In the genomic region with DNA sequence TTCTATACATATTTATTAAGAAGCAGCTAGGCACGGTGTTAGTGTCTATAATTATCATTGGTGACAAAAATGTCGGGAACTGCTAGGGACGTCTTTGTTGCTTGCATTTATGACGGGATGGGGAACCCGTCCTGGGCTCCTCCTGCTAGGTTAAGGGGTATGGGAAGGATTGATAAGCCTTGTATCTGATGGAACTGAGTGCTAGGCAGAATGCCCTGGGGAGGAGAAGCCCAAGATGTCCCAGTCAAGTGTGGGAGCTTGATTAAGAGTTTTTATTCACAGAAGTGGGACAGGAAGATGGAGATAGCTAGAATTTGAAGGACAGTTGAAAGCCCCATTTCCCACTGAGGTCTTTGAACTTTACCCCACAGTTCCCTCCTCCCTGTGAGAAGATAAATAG, we compare ENCODE assay signal across 8 mouse cellular contexts. TPM values are rescaled to one million over a fixed set of nuclear protein-coding genes. Genes with fewer than 3 reads are reported as not detected.
DNase-seq lines count a peak whose midpoint lies in the region; ATAC-seq and TF ChIP-seq lines count a peak whose summit lies in the region.

No protein-coding gene starts in this region.

- no peak for ATAC-seq in heart, postnatal 0 days (ENCODE audit: insufficient read depth, low read depth)
- no peak for ATAC-seq in intestine, embryonic 16.5 days
- no peak for ATAC-seq in midbrain, postnatal 0 days (ENCODE audit: low FRiP score)
- no peak for ATAC-seq in frontal cortex, adult (ENCODE audit: low TSS enrichment)

- no peaks in the 10 kb centered on the region for H3K27me3 ChIP-seq in heart, postnatal 0 days (ENCODE audit: control insufficient read depth, insufficient read depth, low read length)
- no peaks in the 10 kb centered on the region for H3K27me3 ChIP-seq in embryonic facial prominence, embryonic 10.5 days (replicated peaks; ENCODE audit: low read depth, poor library complexity, severe bottlenecking)
- no peaks in the 10 kb centered on the region for H3K27me3 ChIP-seq in intestine, embryonic 16.5 days (replicated peaks; ENCODE audit: control insufficient read depth, insufficient read depth, low read length)
- H3K27me3 ChIP-seq in midbrain, postnatal 0 days (ENCODE audit: insufficient read depth, low read length): no peaks in the 10 kb centered on the region

- no peak for DNase-seq in heart, postnatal 0 days (ENCODE audit: low spot score)
- no peak for DNase-seq in heart, adult 8-10 months (ENCODE audit: low spot score)
- DNase-seq in embryonic facial prominence, embryonic 10.5 days (ENCODE audit: low spot score): no peak
- no peak for DNase-seq in midbrain, postnatal 0 days (ENCODE audit: low spot score)
- DNase-seq in left cerebral cortex, postnatal 36 days (ENCODE audit: low spot score in 2 of 2): no peak
- DNase-seq in gastrocnemius, postnatal 36 days: no peak

- H3K4me3 ChIP-seq in heart, postnatal 0 days (ENCODE audit: low read depth, low read length): peak overlapping the region; percentile 83
- peak overlapping the region; percentile 95 for H3K4me3 ChIP-seq in embryonic facial prominence, embryonic 10.5 days
- peak overlapping the region; percentile 97 for H3K4me3 ChIP-seq in intestine, embryonic 16.5 days (ENCODE audit: low read length)
- peak overlapping the region; percentile 95 for H3K4me3 ChIP-seq in midbrain, postnatal 0 days (ENCODE audit: low read depth, low read length)

- no peak for TF ChIP-seq CTCF in heart, postnatal 0 days (IDR thresholded peaks at IDR 0.05; ENCODE audit: low read depth)
- TF ChIP-seq CTCF in midbrain, postnatal 0 days (IDR thresholded peaks at IDR 0.05): no peak

- no peak for TF ChIP-seq EP300 in heart, postnatal 0 days (IDR thresholded peaks at IDR 0.05; ENCODE audit: low read depth)

- no peak overlapping the region for H3K27ac ChIP-seq in heart, postnatal 0 days (ENCODE audit: low read depth)
- no peak overlapping the region for H3K27ac ChIP-seq in embryonic facial prominence, embryonic 10.5 days (replicated peaks)
- no peak overlapping the region for H3K27ac ChIP-seq in intestine, embryonic 16.5 days (ENCODE audit: low read length)
- H3K27ac ChIP-seq in midbrain, postnatal 0 days (ENCODE audit: low read depth, low read length): peak overlapping the region; percentile 90; the same call in 1 of the 2 replicates

- H3K9me3 ChIP-seq in heart, postnatal 0 days (replicated peaks; ENCODE audit: control insufficient read depth, low read length): no peaks in the 10 kb centered on the region
- H3K9me3 ChIP-seq in embryonic facial prominence, embryonic 10.5 days: peaks cover 4% of the 10 kb centered on the region; the same call in 1 of the 2 replicates
- H3K9me3 ChIP-seq in intestine, embryonic 16.5 days (ENCODE audit: control insufficient read depth, low read length): no peaks in the 10 kb centered on the region
- H3K9me3 ChIP-seq in midbrain, postnatal 0 days (ENCODE audit: low read length): no peaks in the 10 kb centered on the region

- intact Hi-C loops in left cerebral cortex, postnatal 36 days (cut with DNase I): loop anchor here (5.0 kb wide), 1 partner anchor 72 kb away; a partner anchor contains a TSS
- intact Hi-C loops in gastrocnemius, postnatal 36 days (cut with DNase I): no loop called here

- 0 out of 2 replicates have a peak, but pooled peaks cover 7% of the 10 kb centered on the region for H3K36me3 ChIP-seq in heart, postnatal 0 days (replicated peaks; ENCODE audit: control insufficient read depth, insufficient read depth, low read length)
- H3K36me3 ChIP-seq in embryonic facial prominence, embryonic 10.5 days (replicated peaks): peaks cover 46% of the 10 kb centered on the region
- peaks cover 4% of the 10 kb centered on the region; the same call in 1 of the 2 replicates for H3K36me3 ChIP-seq in intestine, embryonic 16.5 days (ENCODE audit: control insufficient read depth, insufficient read depth, low read length)
- peaks cover 10% of the 10 kb centered on the region; the same call in 1 of the 2 replicates for H3K36me3 ChIP-seq in midbrain, postnatal 0 days (ENCODE audit: insufficient read depth, low read length)

- H3K4me1 ChIP-seq in heart, postnatal 0 days (ENCODE audit: control insufficient read depth, insufficient read depth): peaks cover 19% of the 10 kb centered on the region
- peaks cover 27% of the 10 kb centered on the region for H3K4me1 ChIP-seq in embryonic facial prominence, embryonic 10.5 days
- peaks cover 17% of the 10 kb centered on the region for H3K4me1 ChIP-seq in intestine, embryonic 16.5 days (ENCODE audit: control insufficient read depth, insufficient read depth, low read length)
- H3K4me1 ChIP-seq in midbrain, postnatal 0 days (ENCODE audit: insufficient read depth, low read length): peaks cover 11% of the 10 kb centered on the region; the same call in 1 of the 2 replicates

- no peak overlapping the region for H3K9ac ChIP-seq in heart, postnatal 0 days (replicated peaks; ENCODE audit: low read depth, low read length)
- H3K9ac ChIP-seq in intestine, embryonic 16.5 days (ENCODE audit: low read depth, low read length): peak overlapping the region; percentile 91
- peak overlapping the region; percentile 91 for H3K9ac ChIP-seq in midbrain, postnatal 0 days (replicated peaks; ENCODE audit: low read length, poor library complexity, severe bottlenecking)

- 16% methylated on average over 5 of the region's 5 CpGs for WGBS in heart, postnatal 0 days
- WGBS in embryonic facial prominence, embryonic 10.5 days: 25% methylated on average over 5 of the region's 5 CpGs
- 14% methylated on average over 5 of the region's 5 CpGs for WGBS in intestine, embryonic 16.5 days
- WGBS in midbrain, postnatal 0 days: 7% methylated on average over 5 of the region's 5 CpGs

- H3K4me2 ChIP-seq in heart, postnatal 0 days (ENCODE audit: low read depth, low read length): peak overlapping the region; percentile 95
- peak overlapping the region; percentile 72 for H3K4me2 ChIP-seq in intestine, embryonic 16.5 days (ENCODE audit: low read depth, low read length)
- H3K4me2 ChIP-seq in midbrain, postnatal 0 days (ENCODE audit: low read depth, low read length, poor library complexity, severe bottlenecking): peak overlapping the region; percentile 90

RNA-seq across cellular contexts. Expression of a gene that starts 1.5 kb away (rescaled TPM):
- 49.1 and 63.0 TPM in 2 replicates for total RNA-seq in heart, postnatal 0 days (2014; rRNA removed; ENCODE audit: low replicate concordance)
- polyA plus RNA-seq in heart, postnatal 0 days (2015; fragmentation: Nextera tagmentation; extraction: Ambion mirVana): 41.3 and 45.4 TPM in 2 replicates
- total RNA-seq in heart, adult 8-10 months (2022): 10 to 100 TPM; 53.7 to 65.2 (median 57.6) TPM
- 285 and 291 TPM in 2 replicates for polyA plus RNA-seq in embryonic facial prominence, embryonic 10.5 days (2016; fragmentation: Nextera tagmentation; extraction: Ambion mirVana)
- polyA plus RNA-seq in intestine, embryonic 16.5 days (2015; fragmentation: Nextera tagmentation; extraction: Ambion mirVana): 90.2 and 93.8 TPM in 2 replicates
- 65.9 and 66.3 TPM in 2 replicates for total RNA-seq in midbrain, postnatal 0 days (2014; rRNA removed)
- polyA plus RNA-seq in midbrain, postnatal 0 days (2015; fragmentation: Nextera tagmentation; extraction: Ambion mirVana): 43.0 and 43.2 TPM in 2 replicates
- total RNA-seq in left cerebral cortex, postnatal 36 days (2021): 10 to 100 TPM; 87.3 to 88.3 TPM
- total RNA-seq in gastrocnemius, postnatal 36 days (2021): 10 to 100 TPM; 59.3 to 62.7 TPM
